Mouse (Mus musculus): ENCODE results near the gene Samd15. TPM values are rescaled to one million over a fixed set of nuclear protein-coding genes. Genes with fewer than 3 reads are reported as not detected.

Samd15 gene
- polyA plus RNA-seq, 1 experiment: 0.69 TPM

DNA sequence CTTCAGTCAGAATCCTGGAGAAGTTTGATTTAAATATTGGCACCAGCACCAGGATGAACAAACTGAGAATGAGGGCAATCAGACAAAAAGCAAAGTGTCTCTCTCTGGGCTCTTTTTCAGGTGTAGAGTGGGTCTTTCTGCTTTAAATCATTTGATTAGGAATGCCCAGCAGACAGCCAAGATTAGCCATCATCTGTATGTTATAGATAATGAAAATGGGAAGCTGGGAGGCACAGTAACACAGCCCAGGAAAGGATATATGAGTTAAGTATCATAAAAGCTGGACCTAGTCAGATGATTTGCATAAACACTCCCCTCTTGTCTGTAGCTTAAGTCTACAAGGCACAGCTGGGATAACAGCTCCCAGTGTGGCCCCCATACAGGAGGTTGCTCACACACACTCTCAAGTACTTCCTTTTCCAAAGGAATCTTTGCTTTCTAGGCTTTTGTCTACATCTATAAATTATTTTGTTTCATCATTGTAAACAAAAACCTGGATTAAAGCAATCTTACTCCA, 30.9 kb downstream of the Samd15 start:
- no peak for DNase-seq (ENCODE audit: low read depth)

DNA sequence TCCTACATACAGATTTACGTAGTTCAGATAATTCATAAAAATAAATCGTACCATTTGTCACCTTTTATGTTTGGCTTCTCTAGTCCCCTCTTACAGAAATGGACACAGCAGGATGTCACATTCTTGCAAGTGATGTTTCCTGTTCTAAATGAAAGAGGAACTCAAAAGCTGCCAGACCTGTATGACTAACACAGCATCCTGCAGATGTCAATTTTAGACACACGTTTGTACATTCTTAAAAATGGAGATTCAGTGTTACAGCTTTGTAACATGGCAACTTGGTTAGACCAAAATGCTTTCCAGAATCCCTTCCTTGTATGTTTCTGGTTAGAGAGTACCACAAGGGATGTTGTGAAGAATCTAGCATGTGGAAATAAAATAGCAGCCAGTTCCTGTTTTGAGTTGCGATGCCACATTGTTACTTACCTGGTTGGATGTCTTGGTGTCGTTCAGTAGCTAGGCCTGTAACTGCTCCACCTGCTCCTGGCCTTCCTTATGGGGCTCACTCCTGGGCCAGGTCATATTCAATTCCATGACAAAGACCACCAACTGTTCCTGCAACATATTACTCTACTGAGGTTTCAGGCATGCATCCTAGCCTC, 37.5 kb downstream of the Samd15 start:
- no peak for DNase-seq (ENCODE audit: low read depth)

DNA sequence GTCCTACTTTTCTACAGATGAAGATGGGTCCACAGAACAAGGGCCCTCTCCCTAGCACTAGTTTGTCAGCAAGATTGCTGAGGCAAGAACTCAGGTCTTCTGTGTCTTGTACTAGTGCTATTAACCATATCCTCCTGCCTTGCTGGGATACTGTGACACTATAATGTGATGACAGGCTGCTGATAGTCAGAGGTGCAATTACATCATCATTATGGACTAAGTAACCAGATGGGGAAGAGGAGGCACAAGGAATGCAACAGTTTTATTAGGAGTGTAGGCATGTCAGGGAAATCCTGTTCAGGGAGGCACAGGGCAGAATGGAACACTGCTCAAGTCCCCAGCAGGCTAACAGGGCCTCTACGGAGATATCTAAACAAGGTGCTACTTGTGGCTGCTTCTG, 39.1 kb downstream of the Samd15 start, which contains the start of gene Noxred1:
Noxred1 (minus strand) TSS at position 101 of the 400 bp plus-strand sequence.
- no peak for DNase-seq (ENCODE audit: low read depth)

DNA sequence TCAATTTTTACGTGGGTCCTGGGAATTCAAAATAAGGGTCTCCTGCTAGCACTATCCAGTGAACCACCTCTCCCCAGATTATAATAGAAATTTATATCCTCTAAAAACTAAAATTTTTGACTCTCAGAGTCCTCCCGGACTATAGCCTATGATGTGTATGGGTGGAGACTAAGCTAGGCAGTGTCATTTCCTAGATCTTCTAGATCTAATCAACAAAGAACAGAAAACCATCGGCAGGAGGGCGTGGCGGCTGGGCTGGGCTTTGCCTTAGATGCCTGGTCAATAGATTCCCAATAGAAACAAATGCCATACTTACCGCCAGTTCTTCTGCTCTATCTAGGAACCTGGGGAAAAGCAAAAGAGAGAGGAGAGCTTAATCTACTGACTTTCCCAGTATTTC, 50.6 kb downstream of the Samd15 start:
- DNase-seq (ENCODE audit: low read depth): no peak

GRCm38 (mm10) chr12:87253878-87254277, 54.4 kb downstream of the Samd15 start:
- DNase-seq (ENCODE audit: low read depth): no peak

DNA sequence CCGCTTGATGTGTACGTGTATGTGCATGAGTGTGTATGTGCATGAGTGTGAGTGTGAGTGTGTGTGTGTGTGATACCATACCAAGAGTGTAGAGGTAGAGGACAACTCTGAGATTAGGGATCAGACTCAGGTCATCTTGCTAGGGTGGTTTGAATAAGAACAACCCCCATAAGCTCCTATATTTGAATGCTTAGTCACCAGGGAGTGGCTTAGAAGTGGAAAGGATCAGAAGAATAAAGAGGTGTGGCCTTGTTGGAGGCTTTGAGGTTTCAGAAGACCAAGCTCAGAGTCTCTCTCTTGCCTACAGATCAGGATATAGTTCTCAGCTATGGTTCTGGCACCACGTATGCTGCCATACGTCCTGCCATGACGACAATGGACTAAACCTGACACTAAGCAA, 57.1 kb downstream of the Samd15 start:
- no peak for DNase-seq (ENCODE audit: low read depth)

GRCm38 (mm10) chr12:87260562-87260961, 61.0 kb downstream of the Samd15 start:
- no peak for DNase-seq (ENCODE audit: low read depth)

Other genes starting within 250 kb of the Samd15 start
- gene Zdhhc22, start 209.3 kb upstream of the Samd15 start, polyA plus RNA-seq (2012; rRNA removed): not detected in 2 replicates
- 0.10 and 0.11 TPM in 2 replicates for gene Tmem63c, start 178.4 kb upstream of the Samd15 start, polyA plus RNA-seq (2012; rRNA removed)
- gene Ngb, start 97.2 kb upstream of the Samd15 start, polyA plus RNA-seq (2012; rRNA removed): 1.6 and 1.7 TPM in 2 replicates
- gene Gstz1, start 52.6 kb upstream of the Samd15 start, polyA plus RNA-seq (2012; rRNA removed): 476 and 749 TPM in 2 replicates
- 12.6 and 16.3 TPM in 2 replicates for gene Pomt2, start 51.8 kb upstream of the Samd15 start, polyA plus RNA-seq (2012; rRNA removed)
- 6.7 and 7.6 TPM in 2 replicates for gene Tmed8, start 731 bp downstream of the Samd15 start, polyA plus RNA-seq (2012; rRNA removed)
- 0.35 and 0.72 TPM in 2 replicates for gene Noxred1, start 39.0 kb downstream of the Samd15 start, polyA plus RNA-seq (2012; rRNA removed)
- 28.9 and 36.7 TPM in 2 replicates for gene Vipas39, start 66.5 kb downstream of the Samd15 start, polyA plus RNA-seq (2012; rRNA removed)
- 49.4 and 62.6 TPM in 2 replicates for gene Ahsa1, start 66.8 kb downstream of the Samd15 start, polyA plus RNA-seq (2012; rRNA removed)
- gene Ism2, start 100.0 kb downstream of the Samd15 start, polyA plus RNA-seq (2012; rRNA removed): 6.0 and 8.6 TPM in 2 replicates
- gene Sptlc2, start 188.6 kb downstream of the Samd15 start, polyA plus RNA-seq (2012; rRNA removed): 12.5 and 17.0 TPM in 2 replicates
- gene Slirp, start 244.2 kb downstream of the Samd15 start, polyA plus RNA-seq (2012; rRNA removed): 27.8 and 35.7 TPM in 2 replicates
- gene Alkbh1, start 244.3 kb downstream of the Samd15 start, polyA plus RNA-seq (2012; rRNA removed): 12.8 and 16.5 TPM in 2 replicates

Data from gonadal fat pad, adult 2 months (tissue).